Mouse (Mus musculus): ENCODE measurements around the gene Disp3. TPM values are rescaled to one million over a fixed set of nuclear protein-coding genes. Genes with fewer than 3 reads are reported as not detected.

Disp3 gene
- total RNA-seq, 2 experiments from 2014 or later, result 32.2 to 34.3 TPM

GRCm38 (mm10) chr4:148214460-148215136 lies 73.2 kb downstream of the Disp3 start:
- intact Hi-C loops (cut with DNase I), result loop anchor here (2.0 kb wide), 2 partner anchors 40 to 70 kb away; no protein-coding TSS in a partner anchor
- DNase-seq (ENCODE audit: extremely low spot score in 1 of 2, low spot score in 2 of 2), result peak; percentile 64 to 73
- TF ChIP-seq CTCF (IDR thresholded peaks at IDR 0.05), result no peak
- no peak overlapping the region for H3K4me3 ChIP-seq
- peak overlapping the region; percentile 81 for H3K27ac ChIP-seq

DNA sequence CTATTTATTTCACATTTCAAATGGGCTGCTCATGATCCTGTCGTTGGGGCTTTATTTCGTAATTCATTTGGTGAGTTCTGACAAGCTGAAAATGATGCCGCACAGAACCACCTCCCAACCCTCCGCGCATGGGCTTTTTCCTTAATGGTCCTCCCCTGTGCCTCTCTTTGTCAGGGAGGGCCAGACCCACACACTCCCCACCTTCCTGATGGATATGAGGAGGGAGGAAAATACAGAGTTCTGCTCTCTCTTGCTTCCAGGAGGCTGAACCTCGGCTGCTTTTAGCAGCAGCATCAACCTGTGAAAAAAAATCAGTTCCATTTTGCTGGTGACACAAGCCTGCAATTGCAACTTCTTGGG lies 82.9 kb downstream of the Disp3 start:
- TF ChIP-seq CTCF (IDR thresholded peaks at IDR 0.05), result no peak
- no peak overlapping the region for H3K27ac ChIP-seq
- DNase-seq (ENCODE audit: extremely low spot score in 1 of 2, low spot score in 2 of 2), result no peak
- intact Hi-C loops (cut with DNase I), result no loop called here
- H3K4me3 ChIP-seq, result no peak overlapping the region

DNA sequence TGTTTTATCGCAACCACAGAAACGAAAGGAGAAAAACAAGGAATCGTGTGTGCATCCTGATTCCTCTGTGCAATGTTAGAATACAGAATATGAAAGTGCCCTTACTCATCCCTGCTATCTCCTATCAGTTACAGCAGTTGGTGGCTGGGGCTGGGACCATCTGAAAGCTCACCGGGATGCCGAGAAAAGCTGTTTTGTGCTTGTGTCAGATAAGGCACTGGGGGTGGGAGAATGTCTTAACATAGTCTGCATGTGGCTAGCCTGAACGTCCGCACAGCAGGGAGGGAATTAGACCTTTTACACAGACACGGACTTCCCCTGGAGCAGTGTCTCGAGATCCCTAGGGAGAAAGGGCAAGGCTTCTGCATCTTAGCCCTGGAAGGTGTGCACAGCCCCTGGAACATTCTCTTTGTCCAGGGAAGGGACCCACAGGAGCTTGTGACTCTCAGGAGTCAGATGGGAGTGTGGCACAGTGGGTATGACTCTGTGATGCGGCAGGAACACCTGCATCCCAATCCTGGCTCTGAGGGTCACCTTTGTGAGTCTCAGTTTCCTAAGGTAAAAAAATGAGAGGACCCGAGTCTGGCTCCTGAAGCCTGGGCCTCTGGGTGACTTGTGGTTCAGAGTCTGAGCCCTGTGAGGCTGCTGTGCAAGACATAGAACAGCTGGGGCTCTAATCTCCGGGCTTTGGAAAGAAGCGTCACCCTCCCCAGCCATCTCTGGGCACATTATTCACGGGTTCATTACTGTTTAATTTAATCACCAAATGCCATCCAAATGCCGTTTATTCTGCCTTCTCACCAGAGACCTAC lies 83.5 kb downstream of the Disp3 start:
- Histone ChIP-seq H3K27ac (no peak overlapping the region), H3K4me3 (no peak overlapping the region)
- no peak for DNase-seq (ENCODE audit: extremely low spot score in 1 of 2, low spot score in 2 of 2)
- TF ChIP-seq CTCF (IDR thresholded peaks at IDR 0.05), result no peak
- intact Hi-C loops (cut with DNase I), result no loop called here

- intact Hi-C loops (cut with DNase I), result no loop called here
- TF ChIP-seq CTCF (IDR thresholded peaks at IDR 0.05), result no peak
- H3K27ac ChIP-seq, result no peak overlapping the region
- DNase-seq (ENCODE audit: extremely low spot score in 1 of 2, low spot score in 2 of 2), result no peak
- H3K4me3 ChIP-seq, result no peak overlapping the region
Measured at GRCm38 (mm10) chr4:148203557-148203956, 84.2 kb downstream of the Disp3 start.

- Histone ChIP-seq H3K4me3 (no peak overlapping the region), H3K27ac (no peak overlapping the region)
- intact Hi-C loops (cut with DNase I), result no loop called here
- DNase-seq (ENCODE audit: extremely low spot score in 1 of 2, low spot score in 2 of 2), result no peak
- no peak for TF ChIP-seq CTCF (IDR thresholded peaks at IDR 0.05)
Measured at GRCm38 (mm10) chr4:148198721-148199120, 89.0 kb downstream of the Disp3 start.

DNA sequence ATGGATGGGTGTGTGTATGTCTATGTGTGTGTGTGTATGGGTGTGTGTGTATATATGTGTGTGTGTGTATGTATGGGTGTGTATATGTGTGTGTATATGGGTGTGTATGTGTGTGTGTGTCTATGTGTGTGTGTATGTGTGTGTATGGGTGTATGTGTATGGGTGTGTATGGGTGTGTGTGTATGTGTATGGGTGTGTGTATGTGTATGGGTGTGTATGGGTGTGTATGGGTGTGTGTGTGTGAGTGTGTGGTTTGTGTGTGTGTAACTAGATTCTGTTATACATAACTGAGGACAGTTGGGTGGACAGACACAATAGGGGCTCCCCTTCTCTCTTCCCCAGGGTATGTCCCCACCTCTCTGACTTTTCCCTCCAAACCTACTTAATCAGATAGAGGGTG lies 93.4 kb downstream of the Disp3 start:
- Histone ChIP-seq H3K4me3 (no peak overlapping the region), H3K27ac (no peak overlapping the region)
- TF ChIP-seq CTCF (IDR thresholded peaks at IDR 0.05), result no peak
- intact Hi-C loops (cut with DNase I), result no loop called here
- DNase-seq (ENCODE audit: extremely low spot score in 1 of 2, low spot score in 2 of 2), result no peak

GRCm38 (mm10) chr4:148192707-148193245 lies 95.0 kb downstream of the Disp3 start:
- Histone ChIP-seq H3K27ac (no peak overlapping the region), H3K4me3 (no peak overlapping the region)
- DNase-seq (ENCODE audit: extremely low spot score in 1 of 2, low spot score in 2 of 2), result no peak
- TF ChIP-seq CTCF (IDR thresholded peaks at IDR 0.05), result no peak
- intact Hi-C loops (cut with DNase I), result no loop called here

Other genes with a start within 250 kb of the Disp3 start
- 10 to 100 TPM; 81.4 to 84.4 TPM for gene Clcn6, start 249.1 kb downstream of the Disp3 start, total RNA-seq (2021)
- 10 to 100 TPM; 30.7 to 32.0 TPM for gene Mthfr, start 248.9 kb downstream of the Disp3 start, total RNA-seq (2021)
- gene Agtrap, start 199.9 kb downstream of the Disp3 start, total RNA-seq (2021), result 10 to 100 TPM in 1 of 2 experiments, 1 to 10 TPM in 1; 6.6 to 10.2 TPM
- gene Mad2l2, start 157.6 kb downstream of the Disp3 start, total RNA-seq (2021), result 10 to 100 TPM; 14.2 to 16.1 TPM
- under 1 TPM; 0.20 to 0.30 TPM for gene Draxin, start 157.3 kb downstream of the Disp3 start, total RNA-seq (2021)
- gene Fbxo6, start 135.8 kb downstream of the Disp3 start, total RNA-seq (2021), result 10 to 100 TPM; 28.9 to 30.2 TPM
- 100 to 1,000 TPM; 140 to 156 TPM for gene Fbxo44, start 127.5 kb downstream of the Disp3 start, total RNA-seq (2021)
- 100 to 1,000 TPM; 101 to 107 TPM for gene Fbxo2, start 127.3 kb downstream of the Disp3 start, total RNA-seq (2021)
- 1 to 10 TPM; 9.3 to 9.4 TPM for gene Ubiad1, start 156.8 kb upstream of the Disp3 start, total RNA-seq (2021)
- 10 to 100 TPM; 92.7 to 94.0 TPM for gene Mtor, start 160.6 kb upstream of the Disp3 start, total RNA-seq (2021)
- gene Angptl7, start 212.5 kb upstream of the Disp3 start, total RNA-seq (2021), result under 1 TPM; 0.57 to 0.89 TPM